Mouse (Mus musculus) heart, adult 10 weeks (tissue): Measurements from ENCODE around the gene Fbxl16. TPM values are rescaled to one million over a fixed set of nuclear protein-coding genes. Genes with fewer than 3 reads are reported as not detected.

Experiments
- polyA plus RNA-seq: library from polyadenylated mRNA; stranded (reverse); fragments of 350-450 nt; fragmentation: Illumina TruSeq; extraction: RNeasy Lipid Tissue Mini Kit (QIAGEN cat#74804); gene quantifications from one replicate; pipeline ENCODE4 v1.2.3, GENCODE M21; 2014; ENCODE audit warnings: low read depth, low replicate concordance

Fbxl16 gene
- polyA plus RNA-seq, 1 experiment from 2014 or later = 2.1 TPM

Other genes with a start within 250 kb of the Fbxl16 start
- gene Sox8, start 238.4 kb upstream of the Fbxl16 start, polyA plus RNA-seq = 0.42 TPM
- gene Lmf1, start 230.0 kb upstream of the Fbxl16 start, polyA plus RNA-seq = 26.1 TPM
- 0.99 TPM for gene Gng13, start 91.9 kb upstream of the Fbxl16 start, polyA plus RNA-seq
- gene Chtf18, start 81.7 kb upstream of the Fbxl16 start, polyA plus RNA-seq = 1.4 TPM
- gene Rpusd1, start 81.4 kb upstream of the Fbxl16 start, polyA plus RNA-seq = 9.4 TPM
- gene Mslnl, start 73.0 kb upstream of the Fbxl16 start, polyA plus RNA-seq = not detected
- 18.6 TPM for gene Msln, start 54.7 kb upstream of the Fbxl16 start, polyA plus RNA-seq
- 41.3 TPM for gene Narfl, start 35.3 kb upstream of the Fbxl16 start, polyA plus RNA-seq
- gene Haghl, start 23.4 kb upstream of the Fbxl16 start, polyA plus RNA-seq = 15.1 TPM
- gene Ccdc78, start 22.5 kb upstream of the Fbxl16 start, polyA plus RNA-seq = 0.26 TPM
- 41.4 TPM for gene Fam173a, start 16.2 kb upstream of the Fbxl16 start, polyA plus RNA-seq
- not detected for gene AC134908.4, start 13.4 kb upstream of the Fbxl16 start, polyA plus RNA-seq
- 31.5 TPM for gene Metrn, start 11.9 kb upstream of the Fbxl16 start, polyA plus RNA-seq
- gene Wdr24, start 14.5 kb downstream of the Fbxl16 start, polyA plus RNA-seq = 11.2 TPM
- gene Jmjd8, start 19.8 kb downstream of the Fbxl16 start, polyA plus RNA-seq = 31.6 TPM
- 133 TPM for gene Stub1, start 24.3 kb downstream of the Fbxl16 start, polyA plus RNA-seq
- 1.1 TPM for gene Rhbdl1, start 28.2 kb downstream of the Fbxl16 start, polyA plus RNA-seq
- gene Gm20683, start 32.7 kb downstream of the Fbxl16 start, polyA plus RNA-seq = 4.1 TPM
- 133 TPM for gene Rhot2, start 35.8 kb downstream of the Fbxl16 start, polyA plus RNA-seq
- gene Wdr90, start 52.4 kb downstream of the Fbxl16 start, polyA plus RNA-seq = 3.2 TPM
- 194 TPM for gene Mcrip2, start 59.7 kb downstream of the Fbxl16 start, polyA plus RNA-seq
- 19.7 TPM for gene Mettl26, start 66.0 kb downstream of the Fbxl16 start, polyA plus RNA-seq
- gene Wfikkn1, start 71.8 kb downstream of the Fbxl16 start, polyA plus RNA-seq = not detected
- 15.4 TPM for gene Rab40c, start 110.6 kb downstream of the Fbxl16 start, polyA plus RNA-seq
- 40.5 TPM for gene Pigq, start 135.9 kb downstream of the Fbxl16 start, polyA plus RNA-seq
- gene Nhlrc4, start 135.9 kb downstream of the Fbxl16 start, polyA plus RNA-seq = not detected
- gene A930017K11Rik, start 143.5 kb downstream of the Fbxl16 start, polyA plus RNA-seq = 0.34 TPM
- 9.9 TPM for gene Capn15, start 176.7 kb downstream of the Fbxl16 start, polyA plus RNA-seq